Comparison of ENCODE assay signal across 9 mouse cellular contexts in the genomic region with DNA sequence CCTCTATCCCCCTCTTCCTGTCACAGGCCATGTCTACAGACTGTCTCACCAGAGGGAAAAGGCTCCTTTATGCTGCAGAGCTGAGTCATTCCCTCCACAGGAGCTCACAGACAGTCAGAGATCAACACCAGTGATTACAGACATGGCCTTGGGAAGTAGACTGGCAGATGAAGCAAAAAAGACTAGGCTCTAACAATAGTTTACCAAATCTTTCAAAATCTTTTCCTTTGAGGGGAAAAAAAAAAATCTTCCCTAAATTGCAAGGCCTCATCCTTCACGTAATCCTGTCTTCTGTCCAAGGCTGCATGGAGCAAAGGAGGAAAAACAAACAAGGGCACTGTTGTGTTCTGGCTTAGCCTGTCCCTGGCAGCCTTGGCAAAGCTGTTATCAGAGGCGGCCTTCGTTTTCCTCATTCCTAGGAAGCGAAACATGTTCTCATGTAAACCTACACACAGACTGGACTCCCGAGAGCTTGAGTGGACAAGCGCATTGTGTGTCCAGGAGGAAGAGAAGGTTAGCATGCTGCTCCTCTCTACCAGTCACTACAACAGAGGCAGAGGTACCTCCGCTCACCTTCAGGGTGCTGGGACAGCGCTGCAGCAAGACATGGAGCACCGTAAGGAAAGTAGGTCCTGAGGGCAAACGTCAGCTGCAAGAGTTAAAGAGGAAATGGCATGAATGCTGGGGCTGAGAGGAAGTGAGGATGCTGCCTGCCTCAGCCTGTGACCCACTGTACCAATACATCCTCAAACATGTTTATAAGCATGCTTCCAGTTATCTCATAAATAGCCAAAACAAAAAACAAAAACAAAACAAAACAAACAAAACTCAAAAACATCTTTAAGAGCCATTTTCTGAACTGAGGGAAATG.
DNase-seq lines count a peak whose midpoint lies in the region; ATAC-seq and TF ChIP-seq lines count a peak whose summit lies in the region.
"Had no signal": no experiment of that assay in that cellular context is flagged by ENCODE, and none has a peak within 500 bp of the region (broad histone marks: within the 10 kb centered on the region; RNA-seq: fewer than 3 reads in every experiment).

No protein-coding gene starts in this region.

- H3K36me3 ChIP-seq in midbrain, embryonic 11.5 days (ENCODE audit: control insufficient read depth, insufficient read depth, low read length), result no peaks in the 10 kb centered on the region
- peaks cover 3% of the 10 kb centered on the region for H3K36me3 ChIP-seq in midbrain, embryonic 13.5 days
- 0 out of 2 replicates have a peak, but pooled peaks cover 3% of the 10 kb centered on the region for H3K36me3 ChIP-seq in hindbrain, embryonic 12.5 days

- no peaks in the 10 kb centered on the region for H3K9me3 ChIP-seq in midbrain, embryonic 11.5 days (ENCODE audit: control insufficient read depth, low read length)
- H3K9me3 ChIP-seq in midbrain, embryonic 13.5 days, result no peaks in the 10 kb centered on the region
- H3K9me3 ChIP-seq in hindbrain, embryonic 12.5 days (replicated peaks), result no peaks in the 10 kb centered on the region
- H3K9me3 ChIP-seq: forebrain, embryonic 12.5 days had no signal

- 78% methylated on average over 10 of the region's 10 CpGs for WGBS in midbrain, embryonic 11.5 days
- WGBS in midbrain, embryonic 13.5 days, result 85% methylated on average over 10 of the region's 10 CpGs
- 75% methylated on average over 10 of the region's 10 CpGs for WGBS in hindbrain, embryonic 12.5 days
- 76% methylated on average over 10 of the region's 10 CpGs for WGBS in olfactory bulb, adult 2 months

- DNase-seq in adrenal gland, adult 2 months, result peak; percentile 83
- DNase-seq in adrenal gland, adult 18-20 months (ENCODE audit: low spot score in 2 of 2), result no peak
- DNase-seq in midbrain, embryonic 11.5 days (ENCODE audit: low spot score, missing footprints), result peak; percentile 78
- DNase-seq in right cerebral cortex, adult 18-20 months, result no peak
- no peak for DNase-seq in thymus, postnatal 25 days

- no peak overlapping the region for H3K27ac ChIP-seq in midbrain, embryonic 11.5 days (ENCODE audit: low read depth, low read length)
- no peak overlapping the region for H3K27ac ChIP-seq in midbrain, embryonic 13.5 days
- peak overlapping the region; percentile 60; the same call in 1 of the 2 replicates for H3K27ac ChIP-seq in hindbrain, embryonic 12.5 days
- H3K27ac ChIP-seq in olfactory bulb, adult 2 months (ENCODE audit: insufficient read depth, low read depth, low read length), result peak overlapping the region; percentile 10; the same call in 1 of the 2 replicates
- H3K27ac ChIP-seq: forebrain, embryonic 12.5 days had no signal

- no peak for ATAC-seq in midbrain, embryonic 11.5 days (ENCODE audit: low FRiP score)
- no peak for ATAC-seq in midbrain, embryonic 13.5 days
- ATAC-seq in hindbrain, embryonic 12.5 days (ENCODE audit: low FRiP score), result no peak

- no peaks in the 10 kb centered on the region; the same call in 1 of the 2 replicates for H3K4me1 ChIP-seq in midbrain, embryonic 11.5 days (ENCODE audit: control insufficient read depth, insufficient read depth, low read length)
- peaks cover 19% of the 10 kb centered on the region for H3K4me1 ChIP-seq in midbrain, embryonic 13.5 days (replicated peaks)
- peaks cover 24% of the 10 kb centered on the region for H3K4me1 ChIP-seq in hindbrain, embryonic 12.5 days
- H3K4me1 ChIP-seq in olfactory bulb, adult 2 months (ENCODE audit: control insufficient read depth, insufficient read depth, low read length), result peaks cover 9% of the 10 kb centered on the region

- H3K4me3 ChIP-seq in midbrain, embryonic 11.5 days (ENCODE audit: low read depth, low read length), result no peak overlapping the region
- no peak overlapping the region for H3K4me3 ChIP-seq in midbrain, embryonic 13.5 days (replicated peaks)
- no peak overlapping the region for H3K4me3 ChIP-seq in hindbrain, embryonic 12.5 days
- no peak overlapping the region for H3K4me3 ChIP-seq in olfactory bulb, adult 2 months (ENCODE audit: insufficient read depth, low read depth, low read length)
- H3K4me3 ChIP-seq: forebrain, embryonic 12.5 days had no signal

- no peak for TF ChIP-seq POLR2A in olfactory bulb, adult 2 months (IDR thresholded peaks at IDR 0.05; ENCODE audit: insufficient read depth, low read depth, low read length)

- no peaks in the 10 kb centered on the region for H3K27me3 ChIP-seq in midbrain, embryonic 11.5 days (ENCODE audit: control insufficient read depth, insufficient read depth, low read length)
- no peaks in the 10 kb centered on the region for H3K27me3 ChIP-seq in midbrain, embryonic 13.5 days
- no peaks in the 10 kb centered on the region for H3K27me3 ChIP-seq in hindbrain, embryonic 12.5 days

- no peak for TF ChIP-seq CTCF in olfactory bulb, adult 2 months (IDR thresholded peaks at IDR 0.05; ENCODE audit: insufficient read depth, low read depth, low read length)

- no peak overlapping the region for H3K9ac ChIP-seq in midbrain, embryonic 11.5 days (ENCODE audit: low read length)
- no peak overlapping the region for H3K9ac ChIP-seq in midbrain, embryonic 13.5 days (replicated peaks)
- no peak overlapping the region for H3K9ac ChIP-seq in hindbrain, embryonic 12.5 days
- H3K9ac ChIP-seq: forebrain, embryonic 12.5 days had no signal

- no peak overlapping the region for H3K4me2 ChIP-seq in midbrain, embryonic 11.5 days
- H3K4me2 ChIP-seq in midbrain, embryonic 13.5 days (replicated peaks), result no peak overlapping the region
- no peak overlapping the region for H3K4me2 ChIP-seq in hindbrain, embryonic 12.5 days (replicated peaks)
- H3K4me2 ChIP-seq: forebrain, embryonic 12.5 days had no signal

Comparison
In these comparisons a context has a peak if more than half of its experiments do, and no peak if none do; other contexts are left out.
1. DNase-seq: peak in adrenal gland, adult 2 months (single experiment) and midbrain, embryonic 11.5 days (single experiment); none in adrenal gland, adult 18-20 months (0 of 2), right cerebral cortex, adult 18-20 months (single experiment) and thymus, postnatal 25 days (single experiment).
2. H3K27ac ChIP-seq: peak in hindbrain, embryonic 12.5 days (single experiment) and olfactory bulb, adult 2 months (single experiment); none in midbrain, embryonic 11.5 days (single experiment) and midbrain, embryonic 13.5 days (single experiment).